Mouse (Mus musculus): ENCODE measurements around the gene Ift122.
"Not testable (repeated sequence)": the region's sequence is repeated elsewhere in the genome, so short reads cannot be mapped to it uniquely, and the experiment has no call there.

The Ift122 gene

DNA sequence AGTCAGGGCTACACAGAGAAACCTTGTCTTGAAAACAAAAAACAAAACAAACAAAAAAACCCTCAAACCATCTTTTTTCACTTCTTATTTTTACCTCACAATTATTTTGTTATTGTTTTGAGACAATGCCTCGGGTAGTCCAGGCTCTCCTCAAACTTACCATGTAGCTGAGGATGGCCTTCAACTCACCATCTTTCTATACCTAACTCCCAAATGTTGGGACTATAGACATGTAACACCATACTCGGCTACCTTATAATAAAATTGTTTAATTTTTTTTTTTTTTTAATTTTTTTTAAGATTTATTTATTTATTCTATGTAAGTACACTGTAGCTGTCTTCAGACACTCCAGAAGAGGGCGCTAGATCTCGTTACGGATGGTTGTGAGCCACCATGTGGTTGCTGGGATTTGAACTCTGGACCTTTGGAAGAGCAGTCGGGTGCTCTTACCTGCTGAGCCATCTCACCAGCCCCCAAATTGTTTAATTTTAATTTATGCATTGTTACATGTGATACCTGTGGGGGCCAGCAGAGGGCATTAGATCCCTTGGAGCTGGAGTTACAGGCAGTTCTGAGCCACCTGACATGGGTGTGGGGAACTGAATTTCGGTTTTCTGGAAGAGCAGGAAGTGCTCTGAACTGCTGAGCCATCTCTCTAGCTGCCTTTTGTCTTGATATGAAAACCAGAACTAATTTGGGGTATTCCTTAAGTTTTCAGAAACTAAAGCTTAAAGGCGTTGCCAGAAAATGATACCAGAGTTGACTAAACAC lies 6.4 kb upstream of the Ift122 start:
- DNase-seq, result peak; percentile 54

DNA sequence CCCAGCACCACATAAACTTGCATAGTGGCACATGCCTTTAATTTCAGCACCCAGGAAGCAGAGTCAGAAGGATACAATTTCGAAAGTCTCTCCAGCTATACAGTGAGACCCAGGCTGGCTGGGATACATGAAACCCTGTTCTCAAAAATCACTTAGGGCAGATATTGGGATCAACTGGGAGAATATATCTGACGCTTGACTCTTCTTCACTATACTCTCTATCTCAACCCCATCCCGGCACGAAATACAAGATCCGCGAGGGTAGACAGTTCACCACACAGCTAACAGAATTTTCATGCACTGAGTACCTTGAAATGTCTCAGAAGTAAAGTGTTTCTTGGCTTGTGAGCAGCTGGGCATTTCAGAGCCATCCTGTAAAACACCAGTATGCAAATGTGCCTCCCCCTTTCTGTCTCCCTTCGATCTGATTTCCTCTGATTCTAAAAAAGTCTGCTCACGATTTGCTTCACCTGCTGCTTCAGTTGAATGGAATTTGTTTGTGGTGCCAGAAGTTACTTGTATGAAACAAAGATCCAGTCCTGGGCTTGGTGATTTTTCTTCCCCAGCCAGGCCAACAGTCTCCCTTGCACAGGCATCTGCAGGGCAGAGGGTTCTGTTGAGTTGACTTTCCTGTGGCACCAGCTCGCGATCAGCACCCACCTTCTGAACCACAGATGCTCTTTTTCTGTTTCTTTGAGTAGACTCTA lies 4.5 kb upstream of the Ift122 start:
- no peak for DNase-seq

DNA sequence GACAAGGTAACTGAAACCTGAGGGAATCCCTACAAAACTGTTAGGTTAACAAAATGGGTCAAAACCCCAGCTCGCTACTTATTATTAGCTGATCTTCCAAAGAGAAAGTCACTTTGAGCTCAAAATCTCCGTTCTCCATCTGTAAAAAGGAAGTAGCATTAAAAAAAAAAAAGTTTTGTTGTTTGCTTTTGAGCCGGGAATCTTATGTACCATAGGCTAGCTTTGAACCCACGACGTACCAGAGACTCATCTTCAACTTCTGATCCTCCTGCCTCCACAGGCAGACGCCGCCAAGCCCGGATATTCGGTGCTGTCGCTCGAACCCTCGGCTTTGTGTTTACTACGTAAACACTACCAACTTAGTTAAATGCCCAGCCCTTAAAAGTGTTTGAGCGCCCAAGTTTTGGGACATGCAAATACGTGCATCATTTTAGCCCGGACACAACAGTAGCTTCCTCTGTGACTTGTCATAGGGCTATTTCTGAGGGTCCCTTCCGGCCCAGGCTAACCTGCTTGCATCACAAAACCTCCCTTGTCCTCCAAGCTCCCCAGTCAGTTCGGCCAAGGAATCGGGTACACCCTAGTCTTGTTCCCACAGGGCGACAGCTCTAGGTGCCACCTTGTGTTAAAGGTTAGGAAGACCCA lies 702 bp upstream of the Ift122 start:
- DNase-seq, result no peak

DNA sequence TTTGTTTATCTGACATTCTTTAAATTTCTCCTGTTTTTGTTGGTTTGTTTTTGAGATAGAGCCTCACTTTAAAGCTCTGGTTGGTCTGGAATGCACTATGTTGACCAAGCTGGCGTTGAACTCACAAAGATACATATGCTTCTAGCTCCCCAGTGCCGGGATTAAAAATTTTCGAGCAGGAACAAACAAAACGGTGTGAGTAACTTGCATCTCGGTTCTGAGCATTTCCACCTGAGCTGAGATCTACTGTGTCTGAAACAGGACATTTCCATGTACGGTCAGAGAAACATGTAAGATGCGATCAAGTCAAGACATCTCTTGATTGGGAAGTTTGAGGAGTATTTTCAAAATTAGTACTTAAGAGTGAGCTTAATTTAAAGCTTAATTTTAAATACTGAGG lies 715 bp downstream of the Ift122 start:
- no peak for DNase-seq

DNA sequence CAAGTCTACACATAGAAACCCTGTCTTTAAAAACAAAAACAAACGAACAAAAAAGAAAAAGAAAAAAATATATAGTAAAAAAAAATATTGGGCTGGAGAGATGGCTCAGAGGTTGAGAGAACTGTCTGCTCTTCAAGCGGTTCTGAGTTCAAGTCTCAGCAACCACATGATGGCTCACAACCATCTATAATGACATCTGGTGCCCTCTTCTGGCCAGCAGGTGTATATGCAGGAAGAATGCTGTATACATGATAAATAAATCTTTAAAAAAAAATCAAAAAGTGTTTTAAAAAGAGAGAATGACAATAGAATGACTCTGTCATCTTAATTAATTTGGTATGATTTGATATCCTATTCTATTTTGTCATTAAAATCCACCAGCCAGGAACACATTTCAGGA lies 1.2 kb downstream of the Ift122 start:
- no peak for DNase-seq

DNA sequence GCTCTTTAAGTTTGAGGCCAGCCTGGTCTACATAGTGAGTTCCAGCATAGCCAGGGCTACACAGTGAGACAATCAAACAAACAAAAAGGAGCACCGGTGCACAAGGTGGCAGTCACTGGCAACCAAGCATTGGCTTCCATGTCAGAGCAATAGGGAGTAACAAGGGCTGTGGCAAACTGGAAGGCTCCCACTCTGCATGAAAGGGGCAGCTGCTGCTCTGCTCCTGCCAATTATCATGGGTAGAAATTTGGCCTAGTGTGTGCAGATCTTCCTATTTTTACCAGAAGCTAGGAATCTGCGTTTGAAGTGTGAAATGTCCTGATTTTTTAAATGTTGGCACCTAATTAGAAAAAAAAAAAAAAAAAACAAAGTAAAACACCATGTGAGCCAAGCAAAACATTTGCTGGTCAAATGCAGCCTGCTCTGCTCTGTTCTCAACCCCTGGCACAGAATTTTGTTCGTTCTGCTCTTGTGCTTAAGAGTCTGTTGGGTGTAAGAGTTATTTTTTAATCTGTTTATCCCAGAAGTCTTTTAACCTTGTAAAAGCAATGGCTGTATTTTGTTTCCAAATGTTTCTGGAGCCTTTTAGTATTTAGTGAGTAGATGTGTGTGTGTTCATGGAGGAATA lies 2.6 kb downstream of the Ift122 start:
- DNase-seq, result no peak

DNA sequence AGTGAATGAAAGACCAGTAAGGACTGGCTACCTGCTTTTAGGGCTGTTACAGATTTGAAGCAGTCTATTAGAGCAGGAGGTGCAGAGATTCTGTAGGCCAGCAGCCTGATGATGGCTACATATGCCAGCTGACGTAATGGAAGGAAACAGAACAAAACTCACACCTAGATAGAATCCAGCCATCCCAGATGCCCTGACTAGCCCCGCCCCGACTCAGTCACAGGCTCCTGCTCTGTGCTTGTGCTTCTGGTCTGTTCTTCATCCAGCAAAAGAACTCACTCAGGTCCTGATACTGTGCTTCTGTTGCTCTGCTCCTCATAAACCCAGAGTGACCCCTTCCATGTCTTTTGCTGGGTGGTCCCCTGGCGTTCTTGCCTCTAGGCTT lies 3.1 kb downstream of the Ift122 start:
- DNase-seq, result no peak

DNA sequence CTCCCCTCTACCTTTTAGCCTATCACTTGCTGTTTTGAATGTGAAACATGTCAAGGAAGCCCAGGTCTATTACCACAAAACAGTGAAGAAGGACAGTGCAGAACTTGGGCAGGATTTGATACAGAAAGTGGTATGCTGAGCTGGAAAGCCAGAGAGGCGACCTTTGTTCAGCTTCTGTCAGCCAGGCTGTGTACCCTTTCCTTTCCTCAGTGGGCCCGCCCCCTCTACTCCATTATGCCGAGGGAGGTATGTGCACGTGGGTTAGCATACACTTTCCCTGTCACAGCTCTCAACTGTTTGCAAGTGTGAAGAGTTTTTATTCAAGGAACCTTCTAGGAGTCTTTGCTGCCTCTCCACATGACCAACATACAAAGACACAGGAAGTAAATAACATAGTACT lies 6.0 kb downstream of the Ift122 start:
- DNase-seq, result no peak

DNA sequence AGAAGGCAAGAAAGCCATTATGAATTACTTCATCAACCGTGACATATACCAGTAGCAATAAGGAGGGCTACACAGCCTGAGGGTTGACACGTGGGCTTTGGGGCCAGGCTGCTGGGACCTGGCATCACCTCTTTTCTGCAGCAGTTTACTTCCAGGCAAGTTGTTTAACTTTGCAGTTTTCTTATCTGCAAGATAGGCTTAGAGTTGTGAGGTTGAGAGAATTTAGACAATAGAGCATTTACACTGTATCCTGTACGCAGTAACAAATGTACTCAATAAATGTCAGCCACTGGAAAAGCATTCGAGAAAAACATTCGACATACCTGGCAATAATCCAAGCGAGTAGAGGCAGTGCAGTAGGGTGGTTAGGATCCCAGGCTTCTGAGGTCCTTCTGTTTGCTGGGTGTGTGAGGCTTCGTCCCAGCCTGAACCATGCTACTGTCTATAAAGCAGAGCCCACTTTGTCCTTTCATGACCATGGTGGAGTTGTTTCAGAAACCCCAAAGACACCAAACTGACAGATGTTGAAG lies 6.8 kb downstream of the Ift122 start:
- DNase-seq, result no peak

DNA sequence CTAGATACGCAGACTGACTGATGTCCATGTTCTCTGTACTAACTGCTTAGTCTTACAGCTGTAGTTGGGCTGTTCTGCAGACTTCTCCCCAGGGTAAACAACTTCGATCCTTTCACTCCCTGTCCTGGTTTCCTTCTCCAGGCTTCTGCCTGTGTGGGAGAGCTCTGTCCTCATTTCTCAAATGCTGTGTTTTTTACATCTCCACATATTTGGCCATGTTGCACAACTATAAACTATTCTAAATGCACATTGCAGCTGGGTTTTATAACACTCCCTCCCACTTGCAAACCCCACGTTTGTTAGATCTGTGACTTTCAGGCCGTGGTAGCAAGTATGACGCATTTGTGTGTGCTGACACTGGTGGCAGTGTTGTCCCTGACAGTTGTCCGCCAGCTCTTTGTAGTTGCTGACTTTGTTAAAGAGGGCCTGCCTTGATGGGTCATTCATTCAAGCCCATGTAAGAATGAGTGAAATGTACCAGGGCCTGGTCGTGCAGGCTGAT lies 10.1 kb downstream of the Ift122 start:
- DNase-seq, result no peak

DNA sequence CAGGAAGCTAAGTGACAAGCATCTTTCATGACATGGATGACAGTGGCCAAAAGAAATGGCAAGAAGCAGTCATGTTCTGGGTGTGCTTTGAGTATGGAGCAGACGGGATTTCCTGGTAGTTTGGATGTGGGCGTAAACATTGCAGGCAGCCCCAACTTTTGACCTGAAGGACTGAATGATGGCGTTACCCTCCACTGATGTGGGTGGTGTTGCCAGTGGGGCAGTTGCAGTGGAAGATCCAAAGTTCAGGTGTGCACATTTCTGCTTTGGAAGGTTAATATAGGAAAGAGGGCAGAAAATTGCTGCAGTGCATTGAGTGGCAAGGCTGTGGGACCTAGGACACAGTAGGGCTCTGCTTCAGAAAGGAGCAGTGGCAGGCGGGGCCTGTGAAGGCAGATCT lies 12.0 kb downstream of the Ift122 start:
- no peak for DNase-seq

DNA sequence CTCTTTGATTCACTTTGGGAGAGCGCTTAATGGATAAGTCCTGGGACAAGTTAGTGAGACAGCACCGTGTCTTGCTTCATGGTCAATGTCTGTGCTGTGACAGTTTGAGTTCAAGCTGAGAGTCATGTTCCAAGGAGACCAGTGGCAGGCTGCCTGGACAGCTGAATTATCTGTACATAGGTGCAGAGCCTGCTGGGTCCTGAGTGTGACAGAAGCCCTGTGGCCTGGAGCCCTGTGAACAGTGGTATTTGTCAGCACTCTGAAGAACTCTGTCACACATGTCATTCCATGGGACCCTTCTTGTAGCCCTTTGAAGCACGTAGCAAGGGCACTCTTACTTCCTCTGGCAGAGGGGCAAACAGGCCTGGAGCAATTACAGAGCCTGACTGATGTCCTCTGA lies 13.9 kb downstream of the Ift122 start:
- not testable (repeated sequence) for DNase-seq

DNA sequence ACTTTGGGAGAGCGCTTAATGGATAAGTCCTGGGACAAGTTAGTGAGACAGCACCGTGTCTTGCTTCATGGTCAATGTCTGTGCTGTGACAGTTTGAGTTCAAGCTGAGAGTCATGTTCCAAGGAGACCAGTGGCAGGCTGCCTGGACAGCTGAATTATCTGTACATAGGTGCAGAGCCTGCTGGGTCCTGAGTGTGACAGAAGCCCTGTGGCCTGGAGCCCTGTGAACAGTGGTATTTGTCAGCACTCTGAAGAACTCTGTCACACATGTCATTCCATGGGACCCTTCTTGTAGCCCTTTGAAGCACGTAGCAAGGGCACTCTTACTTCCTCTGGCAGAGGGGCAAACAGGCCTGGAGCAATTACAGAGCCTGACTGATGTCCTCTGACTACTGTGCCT lies 18.0 kb downstream of the Ift122 start:
- not testable (repeated sequence) for DNase-seq

DNA sequence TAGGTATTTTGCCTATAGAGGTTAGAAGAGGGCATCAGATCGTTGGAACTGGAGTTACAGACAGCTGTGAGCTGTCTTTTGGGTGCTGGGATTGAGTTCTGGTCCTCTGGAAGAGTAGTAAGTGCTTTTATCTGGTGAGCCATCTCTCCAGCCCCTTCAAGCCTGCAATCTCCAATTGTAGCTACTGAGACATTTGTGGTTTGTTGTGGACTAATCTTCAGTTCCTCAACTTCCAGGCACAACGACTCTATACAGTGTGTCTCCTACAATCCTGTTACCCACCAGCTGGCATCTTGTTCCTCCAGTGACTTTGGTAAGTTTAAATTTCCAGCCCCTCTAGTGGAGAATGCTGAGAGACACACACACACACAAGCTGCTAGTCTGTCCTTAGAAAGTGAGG lies 24.0 kb downstream of the Ift122 start:
- no peak for DNase-seq

DNA sequence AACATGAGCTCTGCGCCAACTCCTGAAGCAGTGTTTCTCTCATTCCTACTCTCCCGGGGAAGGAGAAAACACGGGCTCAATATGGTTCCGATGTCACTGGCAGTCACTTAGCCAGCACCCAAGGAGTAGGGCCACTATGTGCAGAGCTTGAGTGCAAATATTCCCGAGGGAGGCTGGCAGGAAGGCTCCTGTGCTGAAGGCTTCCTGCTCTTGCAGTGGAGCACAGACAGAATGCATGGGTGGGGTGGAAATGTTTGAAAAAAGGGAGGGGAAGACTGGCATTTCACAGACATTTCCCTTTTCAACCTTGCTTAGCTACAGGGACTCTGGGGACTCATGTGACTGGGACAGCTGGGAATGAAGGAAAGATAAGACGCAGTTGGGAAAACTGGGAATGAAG lies 25.4 kb downstream of the Ift122 start:
- DNase-seq, result no peak

DNA sequence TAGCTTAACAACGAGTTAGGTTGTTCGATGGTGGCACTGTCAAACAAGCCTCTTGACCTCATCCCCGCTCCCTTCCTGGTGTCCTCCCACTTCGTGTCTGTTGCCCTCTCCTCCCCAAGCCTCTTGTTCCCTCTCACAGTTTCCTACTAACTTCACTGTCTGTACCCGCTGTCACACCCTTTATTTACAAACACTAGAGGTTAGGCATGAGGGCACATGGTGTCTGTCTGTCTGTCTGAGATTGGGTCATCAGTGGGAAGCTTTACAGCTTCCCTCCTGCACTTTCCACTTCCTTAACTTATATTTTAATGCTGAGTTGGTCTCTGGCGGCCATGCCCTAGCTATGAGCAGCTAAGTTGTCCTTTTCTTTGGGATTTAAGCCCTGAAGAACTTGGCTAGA lies 26.5 kb downstream of the Ift122 start:
- no peak for DNase-seq

DNA sequence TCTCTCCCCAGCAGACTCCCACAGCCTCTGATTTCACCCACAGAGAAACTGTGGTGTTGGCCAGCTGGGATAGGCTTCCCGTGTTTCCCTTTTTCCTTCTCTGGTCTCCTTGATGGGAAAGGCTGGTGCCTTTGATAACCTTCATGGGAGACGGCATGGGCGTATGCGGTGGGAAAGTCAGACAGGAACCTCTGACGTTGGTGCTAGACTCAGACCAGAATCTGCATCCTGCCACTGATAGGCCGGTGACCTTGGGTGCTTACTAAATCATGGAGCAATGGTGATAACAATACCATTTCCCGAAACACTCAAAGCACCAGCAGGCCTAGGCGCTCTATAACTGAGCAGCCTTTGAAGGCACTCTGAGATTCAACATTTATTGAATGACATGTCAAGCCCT lies 27.5 kb downstream of the Ift122 start:
- no peak for DNase-seq

DNA sequence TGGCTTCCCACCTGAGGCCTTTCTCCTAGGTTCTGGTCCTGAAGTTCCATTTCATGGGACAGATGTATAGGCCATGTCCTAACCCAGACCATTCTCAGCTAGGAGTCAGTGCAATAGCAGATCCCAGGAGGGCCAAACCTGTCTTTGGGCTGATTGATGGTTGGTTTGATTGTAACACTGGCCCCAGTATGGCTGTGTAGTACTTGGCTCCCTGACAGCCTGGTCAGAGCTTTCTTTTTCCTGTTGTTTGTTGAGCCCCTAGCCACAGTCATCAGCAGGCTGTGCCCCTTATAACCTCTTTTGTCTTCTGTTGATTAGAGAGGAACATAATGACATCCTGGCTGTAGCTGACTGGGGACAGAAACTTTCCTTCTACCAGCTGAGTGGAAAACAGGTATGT lies 30.7 kb downstream of the Ift122 start:
- DNase-seq, result no peak

DNA sequence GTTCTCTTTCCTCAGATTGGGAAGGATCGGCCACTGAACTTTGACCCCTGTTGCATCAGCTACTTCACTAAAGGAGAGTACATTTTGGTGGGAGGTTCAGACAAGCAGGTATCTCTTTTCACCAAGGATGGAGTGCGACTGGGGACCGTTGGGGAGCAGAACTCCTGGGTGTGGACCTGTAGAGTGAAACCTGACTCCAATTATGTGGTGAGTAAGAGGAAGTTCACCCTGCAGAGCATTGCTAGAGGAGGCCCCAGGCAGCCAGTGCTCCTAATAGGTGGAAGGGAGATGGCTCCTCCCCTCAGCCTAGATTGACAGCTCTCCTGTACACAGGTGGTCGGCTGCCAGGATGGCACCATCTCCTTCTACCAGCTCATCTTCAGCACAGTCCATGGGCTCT lies 33.6 kb downstream of the Ift122 start:
- DNase-seq, result no peak

DNA sequence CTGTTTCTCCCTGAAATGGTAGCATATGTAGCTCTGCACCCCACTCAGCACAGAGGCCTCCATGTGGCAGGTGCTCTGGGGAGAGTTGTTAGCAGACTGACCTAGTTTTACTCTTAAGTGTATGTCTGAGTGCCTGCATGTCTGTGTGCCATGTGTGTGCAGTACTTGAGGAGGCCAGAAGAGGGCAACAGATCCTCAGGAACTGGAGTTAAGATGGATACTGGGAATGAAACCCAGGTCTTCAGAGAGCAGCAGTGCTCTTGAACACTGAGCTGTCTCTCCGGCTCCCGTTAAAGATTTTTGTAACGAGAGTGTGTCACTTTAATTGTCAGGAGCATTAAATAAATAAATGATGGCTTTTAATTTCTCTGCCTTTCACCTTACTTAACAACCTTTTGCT lies 35.0 kb downstream of the Ift122 start:
- no peak for DNase-seq

DNA sequence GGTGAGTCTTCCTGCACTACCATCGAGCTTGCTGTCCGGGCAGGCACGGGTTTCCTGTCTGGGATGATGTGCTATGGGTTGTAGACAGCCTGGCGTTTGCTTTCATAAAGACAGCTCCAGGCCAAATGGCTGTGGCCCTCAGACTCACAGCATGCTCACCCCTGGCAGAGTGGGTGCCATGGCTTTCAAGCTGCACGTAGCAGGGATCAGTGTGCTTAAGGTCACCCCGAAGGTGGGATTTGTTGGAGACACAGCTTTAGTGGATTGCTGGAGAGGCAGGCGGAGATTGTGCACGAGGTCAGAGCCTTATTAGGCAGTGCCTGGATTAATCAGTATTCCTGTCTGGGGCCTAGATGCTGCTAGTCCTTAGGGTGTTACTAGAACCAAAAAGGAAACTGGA lies 37.3 kb downstream of the Ift122 start:
- no peak for DNase-seq

DNA sequence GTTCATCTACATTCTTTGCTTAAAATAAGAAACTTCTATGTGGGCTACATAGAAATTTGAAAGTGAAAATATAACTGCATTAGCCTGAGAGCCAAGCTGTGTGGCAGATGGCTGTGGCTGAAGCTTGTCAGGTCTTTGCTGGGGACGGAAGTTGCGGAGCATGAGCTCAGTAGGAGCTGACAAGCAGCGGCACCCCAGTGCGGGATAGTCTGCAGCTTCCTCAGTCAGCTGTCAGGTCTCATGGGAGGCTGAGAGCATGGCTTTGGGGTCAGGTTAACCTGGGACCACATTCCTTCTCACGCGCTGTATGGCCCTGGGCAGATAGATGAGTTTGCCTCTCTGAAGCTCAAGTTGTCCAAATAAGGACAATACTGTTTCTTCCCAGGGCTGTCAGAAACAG lies 37.8 kb downstream of the Ift122 start:
- no peak for DNase-seq

DNA sequence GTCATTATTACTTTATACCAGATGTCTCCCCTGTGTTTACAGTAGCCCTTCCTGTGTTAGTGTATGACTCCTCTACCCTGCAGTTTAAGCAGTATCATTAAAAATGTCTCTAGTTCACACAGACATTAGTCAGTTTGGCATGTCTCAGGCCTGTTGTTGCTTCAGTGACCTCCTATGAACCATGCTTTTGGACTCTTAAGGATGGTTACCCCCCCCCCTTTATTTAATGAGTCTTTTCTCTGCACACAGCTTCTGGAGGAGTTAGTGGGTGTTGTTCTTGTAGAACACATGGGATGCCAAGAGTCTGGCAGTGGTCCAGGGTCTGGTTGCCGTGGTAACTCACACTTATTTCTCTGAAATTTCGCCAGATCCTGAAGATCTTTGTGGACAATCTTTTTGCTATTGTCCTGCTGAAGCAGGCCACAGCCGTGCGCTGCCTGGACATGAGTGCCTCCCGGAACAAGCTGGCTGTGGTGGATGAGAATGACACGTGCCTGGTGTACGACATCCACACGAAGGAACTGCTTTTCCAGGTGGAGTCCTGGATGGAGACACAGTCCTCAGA lies 38.3 kb downstream of the Ift122 start:
- peak; percentile 53 for DNase-seq

Measured in cerebellum, adult 8-10 months (tissue).